Mouse (Mus musculus) embryo, embryonic 10 days (tissue): Measurements from ENCODE around the gene Vps37c.

Experiments
- DNase-seq: peaks from one replicate; pipeline ENCODE4 v3.0.0-alpha.2; 2015; ENCODE audit warnings: low spot score

Gene Vps37c

DNA sequence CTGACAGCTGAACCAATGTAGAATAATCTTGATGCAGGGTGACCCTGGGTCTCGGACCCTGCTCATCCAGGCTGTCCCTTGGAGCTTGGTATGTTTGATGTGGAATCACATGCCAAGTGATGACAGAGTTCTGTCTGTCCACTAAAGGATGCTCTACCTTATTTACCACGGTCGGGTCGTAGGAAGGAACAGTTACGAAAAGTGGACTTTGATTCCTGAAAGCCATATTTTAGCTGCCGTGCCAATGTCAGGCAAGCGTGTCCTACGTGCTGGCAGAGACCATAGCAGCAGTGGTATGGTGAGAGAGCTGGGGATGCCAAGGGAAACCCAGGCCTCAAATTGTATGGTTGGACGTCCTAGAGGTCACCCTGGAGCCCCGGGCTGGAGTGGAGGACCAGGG is 25.0 kb downstream of the Vps37c start:
- DNase-seq = no peak

DNA sequence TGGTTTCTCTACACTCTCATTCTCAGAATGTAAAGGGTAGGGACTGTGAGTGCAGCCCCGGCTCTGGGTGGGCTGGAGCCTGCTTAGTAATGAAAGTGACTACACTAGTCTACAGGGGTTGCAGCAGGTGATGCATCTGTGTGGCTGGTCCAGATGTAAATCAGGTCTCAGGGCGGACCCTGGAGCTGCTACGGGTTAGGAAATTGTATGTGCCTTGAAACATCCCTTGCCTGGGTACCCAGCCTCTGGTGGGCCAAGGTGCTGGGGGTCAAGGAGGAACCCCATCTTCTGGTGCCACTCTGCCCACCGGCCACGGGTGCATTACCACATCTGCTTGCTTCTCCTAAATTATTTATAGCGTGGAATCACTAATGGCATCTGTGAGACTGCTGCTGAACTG is 25.6 kb downstream of the Vps37c start:
- no peak for DNase-seq

DNA sequence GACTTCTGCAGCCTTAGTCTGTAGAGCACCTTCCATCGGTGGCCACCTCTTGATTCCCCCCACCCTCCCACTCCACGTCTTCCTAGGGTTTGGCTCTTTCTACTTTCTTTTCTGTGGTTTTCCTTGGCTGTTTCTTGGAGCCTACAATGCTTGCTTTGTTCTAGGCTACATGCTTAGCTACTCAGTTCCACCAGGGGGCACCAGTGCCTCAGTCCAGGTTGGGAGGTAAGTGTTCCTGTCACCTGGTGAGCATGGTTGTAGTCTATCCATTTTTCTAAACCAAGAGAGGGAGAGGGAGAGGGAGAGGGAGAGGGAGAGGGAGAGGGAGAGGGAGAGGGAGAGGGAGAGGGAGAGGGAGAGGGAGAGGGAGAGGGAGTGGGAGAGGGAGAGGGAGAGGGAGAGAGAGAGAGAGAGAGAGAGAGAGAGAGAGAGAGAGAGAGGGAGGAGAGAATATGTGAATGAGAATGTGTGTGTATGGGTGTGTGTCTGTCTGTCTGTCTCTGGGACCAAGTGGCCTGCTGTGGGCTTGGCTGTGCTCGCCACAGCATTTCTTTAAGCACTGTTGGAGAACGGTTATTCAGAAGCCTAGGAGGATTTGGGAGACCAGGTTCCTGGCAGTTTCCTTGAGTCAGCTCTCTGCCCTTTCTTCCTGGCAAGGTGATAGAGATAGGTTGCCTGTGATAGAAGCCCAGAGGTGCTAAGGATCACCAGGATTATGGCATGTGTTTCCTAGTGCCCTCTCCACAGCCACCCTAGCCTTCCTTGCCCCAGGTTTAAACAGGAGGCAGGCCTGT is 26.3 kb downstream of the Vps37c start:
- DNase-seq = peak; percentile 89

DNA sequence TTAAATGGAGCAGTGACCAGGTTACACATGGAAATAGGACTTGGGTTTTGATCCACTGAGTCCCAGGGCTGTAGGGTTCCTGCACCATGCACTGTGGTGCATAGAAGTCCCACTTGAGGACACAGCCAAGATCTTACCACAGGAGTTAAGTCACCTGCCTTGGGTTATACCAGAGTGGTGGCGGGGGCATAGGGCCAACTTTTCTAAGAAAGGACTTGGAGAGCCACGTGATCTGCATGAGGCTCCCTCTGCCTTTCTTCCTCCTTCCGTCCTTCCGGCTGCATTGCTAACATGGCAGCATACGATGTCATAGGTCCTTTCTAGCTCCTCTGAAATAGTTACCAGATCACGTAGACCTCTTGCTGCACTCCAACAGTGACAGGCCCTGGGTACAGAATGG is 26.9 kb downstream of the Vps37c start:
- no peak for DNase-seq

DNA sequence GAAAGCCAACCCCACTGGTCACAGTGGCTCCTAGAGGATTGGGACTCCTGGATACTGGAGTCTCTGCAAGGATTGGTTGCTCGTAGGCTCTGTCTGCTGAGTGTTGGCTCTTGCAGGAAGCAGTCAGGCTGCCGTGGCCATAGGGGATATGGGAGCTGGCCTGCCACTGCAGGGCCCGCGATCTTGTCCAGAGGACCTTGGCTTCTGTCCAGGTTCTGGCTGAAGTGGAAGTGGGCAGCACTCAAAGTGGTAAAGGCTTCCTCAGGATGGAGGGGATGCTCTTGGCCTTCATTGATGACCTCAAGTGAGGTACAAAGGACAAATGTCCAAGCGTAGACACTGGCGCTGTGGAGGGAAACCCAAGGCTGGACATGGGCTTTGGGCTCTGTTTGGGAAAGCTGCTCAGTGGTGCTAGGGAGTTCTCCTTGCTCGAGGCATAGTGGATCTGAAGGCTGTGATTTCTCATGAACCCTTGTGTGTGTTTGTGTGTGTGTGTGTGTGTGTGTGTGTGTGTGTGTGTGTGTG is 29.8 kb downstream of the Vps37c start:
- DNase-seq = no peak

DNA sequence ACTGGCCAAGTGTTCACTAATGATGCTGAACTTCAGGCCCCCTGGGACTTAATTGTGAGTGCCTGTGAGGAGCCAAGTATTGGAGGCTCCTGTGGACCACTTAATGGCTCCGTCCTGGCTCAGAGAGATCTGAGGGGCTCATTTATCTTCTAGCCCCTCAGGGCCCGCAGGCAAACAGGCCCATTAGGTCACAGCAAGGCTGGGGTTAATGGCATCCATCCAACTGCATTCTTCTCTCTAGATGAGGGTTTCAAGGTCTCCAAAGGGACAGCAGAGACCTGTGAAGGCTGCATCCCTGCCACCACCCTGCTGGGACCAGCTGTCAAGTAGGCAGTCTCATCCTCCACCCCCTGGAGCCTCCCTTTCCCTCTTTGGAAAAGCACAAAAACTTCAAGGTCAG is 31.2 kb downstream of the Vps37c start:
- DNase-seq = peak; percentile 45

DNA sequence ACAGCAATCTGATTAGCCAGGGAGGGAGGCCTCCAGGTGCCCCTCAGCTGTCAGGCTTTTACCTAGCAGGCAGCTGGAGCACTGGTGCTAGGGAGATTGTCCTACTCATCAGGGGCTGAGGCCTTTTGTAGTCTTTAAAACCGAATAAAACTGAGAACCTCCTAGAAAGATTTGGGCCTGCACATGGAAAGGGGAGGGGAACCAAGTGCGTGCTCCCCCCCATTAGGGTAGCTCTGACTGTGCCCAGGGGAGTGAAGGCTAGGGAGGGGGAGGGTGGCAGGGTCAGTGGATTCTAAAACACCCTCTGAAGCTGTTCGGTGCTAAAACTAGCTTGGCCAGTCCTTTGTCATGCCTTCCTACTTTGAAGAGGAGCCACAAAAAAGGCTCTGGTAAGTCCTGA is 32.0 kb downstream of the Vps37c start:
- DNase-seq = no peak

DNA sequence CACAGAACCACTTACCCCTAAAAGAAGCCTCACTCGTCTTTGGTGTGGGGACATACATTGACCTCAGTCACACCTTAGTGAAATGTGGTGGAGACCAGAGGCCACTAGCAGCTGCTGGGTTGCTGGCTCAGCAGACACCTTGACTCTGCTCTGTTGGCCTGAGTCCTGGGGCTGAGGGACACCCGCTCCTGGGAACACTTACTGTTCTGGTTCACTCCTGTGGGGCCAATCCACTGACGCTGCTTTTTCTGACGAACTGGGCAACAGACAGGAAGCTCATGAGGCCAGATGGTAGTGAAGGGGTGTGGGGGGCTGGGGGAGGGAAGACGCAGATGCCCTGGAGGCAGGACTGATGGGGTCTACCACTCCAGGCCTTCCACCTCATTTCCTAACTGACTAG is 32.5 kb downstream of the Vps37c start:
- DNase-seq = no peak

DNA sequence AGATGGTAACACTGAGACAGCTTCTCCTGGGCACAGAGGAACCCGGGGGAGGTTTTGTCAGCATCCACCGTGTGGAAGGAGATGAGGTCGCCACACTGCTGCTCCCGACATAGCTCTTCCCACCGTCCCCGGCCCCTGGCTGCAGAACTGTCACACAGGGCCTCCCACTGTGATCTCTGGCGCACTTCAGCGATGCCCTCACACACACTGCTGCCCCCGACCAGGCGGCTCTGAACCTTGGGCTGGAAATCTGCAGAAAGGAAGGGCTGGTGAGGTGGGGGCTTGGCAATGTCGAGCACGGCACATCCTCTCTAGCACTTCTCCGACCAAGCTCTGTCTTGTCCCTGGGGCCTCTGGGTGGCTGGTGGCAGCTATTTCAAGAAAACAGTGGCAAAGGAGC is 34.5 kb downstream of the Vps37c start:
- no peak for DNase-seq

DNA sequence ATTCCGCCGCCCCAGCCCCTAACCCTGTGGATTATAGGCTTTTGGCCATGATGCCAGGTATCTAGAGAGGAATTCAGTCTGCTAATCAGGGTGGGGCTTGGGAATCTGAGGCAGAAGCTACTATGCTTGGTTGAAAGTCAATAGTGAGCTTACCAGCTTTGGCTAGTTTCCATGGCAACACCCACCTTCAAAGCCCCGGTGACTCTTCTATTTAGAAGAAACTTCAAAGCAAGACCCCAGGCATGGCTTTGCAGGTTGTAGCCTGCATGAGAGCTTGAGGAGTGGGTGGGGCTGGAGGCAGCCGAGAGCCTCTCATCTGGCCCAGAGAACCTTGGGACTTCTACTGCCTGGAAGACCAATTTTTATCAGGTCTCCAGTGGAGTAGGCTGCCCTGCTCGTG is 35.1 kb downstream of the Vps37c start:
- DNase-seq = peak; percentile 30

DNA sequence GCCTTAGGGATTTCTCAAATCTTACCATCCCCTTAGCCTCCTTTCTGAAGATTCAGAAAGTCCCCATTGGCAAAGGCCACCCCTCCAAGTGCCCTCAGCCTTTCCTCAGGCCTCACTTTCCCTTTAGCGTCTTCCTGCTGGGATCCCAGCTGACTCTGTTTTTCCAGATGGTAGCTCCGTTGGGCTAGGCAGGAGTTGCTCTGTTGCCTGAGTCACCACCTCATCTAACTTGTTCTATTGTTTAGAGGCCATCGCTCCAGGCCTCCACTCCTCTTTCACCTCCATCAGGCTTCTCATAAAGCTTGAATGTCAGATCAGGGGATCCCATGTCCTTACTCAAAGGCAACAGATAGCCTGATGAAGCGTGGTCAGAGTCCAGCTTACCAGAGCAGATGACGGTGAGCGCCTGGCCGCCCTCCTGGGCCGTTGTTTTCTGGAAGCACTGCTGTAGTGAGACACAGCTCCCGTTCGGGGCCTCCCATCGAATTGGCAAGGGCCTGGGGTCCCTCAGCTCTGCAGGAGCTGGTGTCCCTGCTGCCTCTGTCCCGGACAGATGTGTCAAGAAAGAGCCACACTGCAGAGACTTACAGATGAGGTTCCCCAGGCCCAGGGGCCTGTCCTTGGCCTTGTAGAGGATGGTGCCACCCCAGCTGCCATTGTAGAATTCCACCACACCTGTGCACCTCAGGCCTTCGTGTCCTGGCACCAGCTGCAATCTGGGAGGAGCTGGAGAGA is 36.3 kb downstream of the Vps37c start:
- DNase-seq = no peak

DNA sequence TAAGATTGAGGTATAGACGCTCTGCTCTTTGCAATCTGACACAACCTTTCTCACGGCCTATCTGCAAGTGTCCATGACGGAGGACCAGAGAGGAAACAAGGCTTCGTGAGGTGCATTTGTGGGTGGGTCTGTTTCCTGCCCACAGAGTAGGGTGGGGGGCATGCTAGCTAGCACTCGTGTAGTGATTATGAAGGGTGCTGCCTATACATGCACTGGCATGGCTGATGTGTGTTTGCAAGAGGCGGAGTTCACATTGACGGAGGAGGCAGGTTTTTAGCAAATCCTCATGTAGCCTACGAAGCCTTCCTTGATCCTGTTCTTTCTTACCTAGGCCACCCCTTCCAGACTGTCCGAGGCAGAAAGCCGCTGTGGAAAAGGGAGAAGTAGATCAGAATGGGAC is 41.4 kb downstream of the Vps37c start:
- no peak for DNase-seq

DNA sequence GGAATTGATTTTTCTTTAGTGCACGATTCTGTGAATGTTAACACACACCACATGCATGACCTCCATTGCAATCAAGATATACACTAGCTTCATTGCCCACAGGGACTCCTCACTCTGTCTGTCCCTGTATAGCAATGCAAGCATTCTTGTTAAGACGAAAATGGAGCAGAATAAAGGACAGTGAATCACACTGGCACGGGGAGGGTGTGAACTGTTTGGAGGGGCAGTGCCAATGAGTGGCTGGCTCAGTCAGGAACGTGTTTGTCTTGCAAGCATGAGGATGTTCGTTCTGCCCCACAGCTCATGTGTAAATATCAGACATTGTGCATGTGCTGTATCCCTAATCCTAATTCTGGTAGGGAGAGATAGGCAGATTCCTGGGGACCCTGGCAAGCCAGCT is 41.9 kb downstream of the Vps37c start:
- no peak for DNase-seq

DNA sequence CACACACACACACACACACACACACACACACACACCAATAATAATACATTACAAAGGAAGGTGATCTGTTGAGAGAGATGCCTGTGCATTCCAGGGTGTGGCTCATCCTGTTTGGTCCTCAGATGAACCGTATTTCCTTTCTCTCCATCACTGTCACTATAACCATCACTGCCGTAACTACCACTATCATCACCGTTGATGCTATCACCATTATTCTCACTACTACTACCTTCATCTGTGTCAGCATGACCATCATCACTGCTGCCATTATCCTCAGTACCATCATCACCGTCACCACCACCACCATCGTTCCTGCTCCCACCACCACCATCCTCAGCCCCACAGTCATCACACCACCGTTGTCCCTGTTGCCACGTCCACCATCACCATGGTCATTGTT is 43.4 kb downstream of the Vps37c start:
- no peak for DNase-seq

DNA sequence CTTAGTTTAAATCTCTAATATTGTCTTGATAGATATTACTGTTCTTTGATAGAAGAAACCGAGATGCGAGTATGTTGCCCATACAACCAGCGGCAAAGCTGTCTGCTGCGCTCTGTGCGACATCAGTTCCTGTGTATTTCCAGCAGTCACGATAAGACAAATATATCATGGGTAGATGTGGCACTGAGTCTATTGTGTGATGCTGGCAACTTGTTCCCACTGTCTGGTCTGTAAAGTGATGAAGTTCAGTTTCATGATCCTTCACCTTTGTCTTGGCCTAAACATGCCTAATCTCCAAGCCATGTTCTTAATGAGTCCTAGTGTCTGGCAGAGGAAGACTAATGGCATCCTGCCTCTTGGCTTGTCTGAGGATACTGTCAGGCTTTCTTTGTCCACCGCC is 44.2 kb downstream of the Vps37c start:
- DNase-seq = no peak

DNA sequence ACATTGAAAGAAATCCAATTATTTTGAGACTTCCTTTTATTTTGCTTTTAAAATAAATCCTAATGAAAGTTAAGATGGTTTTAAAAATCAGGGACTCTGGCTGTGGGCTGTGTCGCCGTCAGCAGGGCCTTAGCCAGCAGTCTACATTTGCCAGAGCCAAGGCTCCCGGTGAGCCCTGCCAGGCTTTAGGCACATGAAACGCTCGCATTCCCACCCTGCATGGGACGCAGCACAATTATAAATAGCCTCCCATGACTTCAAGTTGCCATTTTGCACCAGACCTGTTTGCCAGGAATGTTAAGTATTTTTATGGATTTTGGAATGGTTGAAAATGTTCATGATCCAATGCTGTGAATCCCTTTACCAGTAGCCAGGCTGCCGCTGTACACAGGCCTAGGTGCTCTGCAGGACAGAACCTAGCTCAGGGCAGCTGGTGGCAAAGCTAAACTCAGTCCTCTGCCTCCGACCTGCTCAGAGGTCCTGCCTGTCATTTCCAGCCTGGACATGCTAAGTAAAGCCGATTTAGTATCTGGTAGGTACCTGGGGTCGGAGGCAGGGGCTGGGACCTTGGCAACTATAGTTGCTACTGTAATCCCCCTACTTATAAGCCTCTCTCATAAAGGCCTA is 45.1 kb downstream of the Vps37c start:
- no peak for DNase-seq

DNA sequence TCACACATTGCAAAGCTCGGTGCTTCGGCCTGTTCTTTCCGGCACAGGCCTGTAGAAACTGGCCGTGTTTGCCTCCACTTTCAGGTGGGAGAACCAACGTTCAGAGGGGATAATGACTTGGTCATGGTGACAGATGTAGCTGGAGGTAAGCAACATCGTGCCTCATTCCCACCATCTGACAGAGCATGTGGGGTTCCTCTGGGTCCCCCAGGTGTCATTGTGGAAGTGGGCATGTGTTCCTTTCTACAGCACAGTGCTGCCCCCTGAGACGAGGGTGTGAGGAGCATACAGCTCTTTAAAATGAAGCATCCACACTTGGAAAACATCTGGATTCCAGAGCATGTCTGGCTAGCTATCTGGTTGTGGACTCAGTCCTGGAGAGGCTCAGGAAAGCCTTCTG is 46.0 kb downstream of the Vps37c start:
- no peak for DNase-seq

DNA sequence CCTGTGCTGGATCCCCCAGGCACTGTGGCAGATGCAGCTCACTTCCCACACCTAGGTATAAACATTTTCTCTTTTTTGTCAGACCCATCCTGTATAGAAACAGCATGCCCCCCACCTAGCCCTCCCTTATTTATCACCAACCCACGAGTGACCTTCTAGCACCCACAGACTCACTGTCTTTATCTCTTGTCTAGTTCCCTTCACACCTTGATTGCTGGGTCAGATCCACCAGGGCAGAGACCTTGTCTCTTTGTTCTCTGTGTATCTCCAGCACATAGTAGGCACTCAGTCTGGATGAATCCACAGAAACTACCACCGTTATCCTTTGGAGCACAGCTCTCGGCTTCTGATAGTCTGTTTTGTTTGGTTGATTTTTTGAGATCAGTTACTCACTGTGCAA is 46.5 kb downstream of the Vps37c start:
- DNase-seq = no peak

DNA sequence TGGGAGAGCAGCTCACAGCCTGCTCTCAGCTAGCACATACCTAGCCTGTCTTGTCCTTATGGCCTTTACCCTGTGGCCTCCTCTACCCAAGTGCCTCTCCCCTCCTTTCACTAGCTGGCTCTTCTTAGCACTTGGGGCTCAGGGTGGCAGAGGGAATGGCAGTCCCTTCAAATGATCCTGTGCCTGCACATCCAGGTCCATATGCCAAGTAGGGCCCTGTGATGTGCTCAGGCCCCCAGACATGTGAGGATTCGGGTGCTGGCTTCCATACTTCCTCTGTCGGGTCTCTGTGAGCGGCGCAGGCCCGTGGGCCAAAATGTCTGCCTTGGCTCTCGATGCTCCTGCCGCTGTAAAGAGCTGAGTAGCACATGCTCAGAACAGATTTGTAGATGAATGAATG is 47.3 kb downstream of the Vps37c start:
- no peak for DNase-seq

DNA sequence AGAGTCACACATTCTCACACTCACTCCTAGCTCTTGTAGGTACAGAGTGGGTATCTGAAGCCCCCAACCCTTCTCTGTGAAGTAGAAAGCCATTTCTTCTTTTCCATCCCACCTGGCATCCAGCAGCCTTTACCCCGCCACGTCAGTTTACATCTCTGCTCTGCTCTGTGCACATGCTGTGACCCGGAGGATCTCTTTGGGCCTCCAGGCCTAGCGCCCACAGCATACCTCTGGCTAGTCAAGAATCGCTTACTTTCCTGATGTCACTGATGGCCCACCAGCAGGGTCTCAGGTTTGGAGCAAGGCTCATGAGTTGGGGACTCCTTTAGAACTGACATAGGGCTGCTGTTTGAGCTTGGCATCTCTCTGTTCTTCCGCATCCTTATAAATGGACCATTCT is 49.5 kb downstream of the Vps37c start:
- no peak for DNase-seq

DNA sequence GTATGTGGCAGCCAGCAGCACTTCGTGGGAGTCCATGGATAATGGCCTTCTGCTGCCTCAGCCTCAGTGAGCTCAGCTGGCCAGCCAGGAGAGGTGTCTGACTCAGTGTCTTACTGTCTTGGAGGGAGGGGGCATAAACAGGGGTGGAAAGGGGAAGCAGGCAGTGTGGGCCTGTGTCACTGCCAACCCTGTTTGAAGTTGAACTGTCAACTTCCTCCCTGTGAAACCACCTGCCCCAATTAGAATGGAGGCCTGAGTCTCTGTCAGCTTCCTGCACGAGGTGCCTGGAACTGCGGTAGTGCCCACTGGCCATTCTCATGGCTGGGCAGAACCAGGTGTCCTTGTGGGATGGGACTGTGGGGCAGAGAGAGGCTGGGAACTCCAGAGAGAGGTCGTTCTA is 50.3 kb downstream of the Vps37c start, which contains the start of gene Cd5:
TSS of gene Cd5 (minus strand) at position 192 of the 400 bp plus-strand sequence.
- DNase-seq = no peak

DNA sequence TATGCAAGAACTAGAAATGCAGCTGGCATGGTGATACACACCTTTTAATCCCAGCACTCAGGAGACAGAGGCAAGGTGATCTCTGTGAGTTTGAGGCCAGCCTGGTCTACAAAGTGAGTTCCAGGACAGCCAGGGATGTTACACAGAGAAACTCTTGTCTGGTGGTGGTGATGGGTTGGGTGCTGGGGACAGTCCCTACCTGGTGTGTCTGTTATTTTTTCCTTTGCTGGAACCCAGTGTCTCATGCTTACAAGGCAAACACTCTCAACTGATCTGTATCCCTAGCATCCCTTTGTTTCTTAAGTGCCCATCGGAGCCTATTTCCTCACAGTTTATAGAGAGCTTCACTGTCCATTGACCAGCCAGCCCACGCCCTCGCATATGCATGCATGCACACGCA is 51.4 kb downstream of the Vps37c start:
- DNase-seq = no peak
